Mouse (Mus musculus) ZHBTc4 (cell line): Measurements from ENCODE around the gene Hnf1b.
A peak's percentile ranks its signal among the peaks of the same experiment; 100 is the strongest.

Source experiments
- DNase-seq: peaks from one replicate; pipeline ENCODE4 v3.0.0-alpha.2; 2011; ENCODE audit warnings: low read depth, low spot score

Hnf1b gene

DNA sequence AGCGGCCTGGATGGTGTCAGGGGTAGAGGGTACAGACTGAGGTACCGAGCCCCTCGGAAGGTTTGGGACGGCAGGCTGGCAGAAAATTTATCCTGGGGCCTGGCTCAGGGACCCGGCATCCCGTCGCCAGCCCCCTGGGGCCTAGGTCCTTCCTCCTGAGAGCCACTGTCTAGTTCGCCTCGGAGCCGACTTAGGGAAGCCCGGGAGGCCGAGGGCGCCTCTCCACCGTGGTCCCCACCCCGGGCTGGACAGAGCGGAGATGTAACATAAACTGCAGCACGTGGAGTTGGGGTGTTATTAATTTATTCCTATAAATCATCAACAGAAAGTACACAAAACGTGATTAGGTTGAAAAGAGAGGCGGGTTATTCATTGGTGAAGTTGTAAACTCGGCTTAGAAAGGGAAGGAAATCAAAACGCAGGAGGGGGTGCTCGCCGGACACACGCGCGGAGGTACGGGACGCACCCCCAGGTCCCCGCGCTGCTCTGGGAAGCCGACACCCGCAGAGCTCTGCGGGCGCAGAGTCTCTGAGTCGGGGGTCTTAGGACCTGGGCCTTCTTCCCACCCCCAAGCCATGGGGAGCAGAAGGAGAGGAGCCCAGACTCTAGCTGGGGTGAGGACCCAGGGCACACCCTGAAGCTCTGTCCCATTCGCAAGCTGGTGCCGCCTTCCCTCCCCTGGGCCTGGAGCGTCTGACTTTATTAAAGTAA is 2.8 kb downstream of the Hnf1b start:
- DNase-seq = peak; percentile 43

DNA sequence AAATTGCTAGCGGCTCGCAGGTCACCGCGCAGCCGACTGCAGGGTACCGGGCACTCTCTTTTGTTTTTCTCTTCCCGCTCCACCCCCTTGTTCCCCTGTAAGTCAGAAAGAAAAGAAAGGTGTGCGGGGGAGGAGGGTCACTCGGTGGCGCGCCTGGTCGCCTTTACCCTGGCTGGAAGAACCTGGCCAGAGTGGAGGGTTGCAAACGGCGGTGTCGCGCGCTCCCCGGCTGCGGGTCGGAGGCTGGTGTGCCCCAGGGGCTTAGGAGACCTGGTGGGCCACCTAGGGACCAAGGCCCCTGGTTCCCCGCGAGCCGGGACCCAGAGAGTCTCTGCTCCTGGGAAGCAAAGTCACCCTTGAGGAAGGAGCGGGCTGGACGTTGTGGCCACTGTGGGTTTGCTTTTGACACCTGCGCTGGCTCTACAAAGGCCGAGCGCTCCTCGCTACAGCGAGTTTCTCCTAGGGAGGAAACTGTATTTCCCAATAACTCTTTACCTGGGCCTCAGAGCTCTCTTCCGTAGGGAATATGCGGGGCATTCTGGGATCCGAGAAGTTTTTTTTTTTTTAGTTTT is 3.4 kb downstream of the Hnf1b start:
- DNase-seq = no peak

DNA sequence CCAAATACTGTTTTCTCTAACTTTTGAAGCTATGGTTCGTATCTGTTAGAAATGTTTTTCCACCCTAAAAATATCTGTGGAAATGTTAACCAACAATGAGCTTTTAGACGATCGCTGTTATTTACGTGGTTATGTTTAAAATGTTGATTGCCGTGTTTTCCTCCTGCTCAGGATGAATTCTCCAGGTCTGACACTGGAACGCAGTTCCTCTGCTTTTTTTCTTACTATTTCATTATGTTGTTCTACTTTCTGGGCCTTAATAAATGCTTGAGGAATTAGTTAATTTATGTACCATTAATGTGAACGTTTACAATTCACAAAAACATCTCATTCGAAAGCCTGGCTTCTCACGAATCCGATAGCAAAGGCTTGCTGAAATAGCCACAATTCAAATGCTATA is 4.2 kb downstream of the Hnf1b start:
- no peak for DNase-seq

DNA sequence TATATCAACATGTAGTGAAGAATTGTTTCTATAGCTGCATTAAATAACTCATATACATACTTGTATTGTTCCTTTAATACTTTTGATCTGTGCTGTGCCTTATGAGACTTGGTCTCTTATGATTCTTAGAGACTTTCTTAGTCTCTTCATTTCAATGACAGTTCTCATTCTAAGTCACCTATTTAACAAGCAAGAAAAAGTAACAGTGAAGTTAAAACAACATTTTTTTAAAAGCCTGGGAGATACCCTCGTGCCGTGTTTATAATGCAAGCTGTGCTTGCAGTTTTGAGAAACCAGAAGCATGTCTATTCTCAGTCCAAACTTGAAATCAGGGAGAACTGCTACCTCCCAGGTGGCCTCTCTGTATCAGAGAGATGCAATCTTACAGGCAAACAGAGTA is 4.8 kb downstream of the Hnf1b start:
- no peak for DNase-seq

DNA sequence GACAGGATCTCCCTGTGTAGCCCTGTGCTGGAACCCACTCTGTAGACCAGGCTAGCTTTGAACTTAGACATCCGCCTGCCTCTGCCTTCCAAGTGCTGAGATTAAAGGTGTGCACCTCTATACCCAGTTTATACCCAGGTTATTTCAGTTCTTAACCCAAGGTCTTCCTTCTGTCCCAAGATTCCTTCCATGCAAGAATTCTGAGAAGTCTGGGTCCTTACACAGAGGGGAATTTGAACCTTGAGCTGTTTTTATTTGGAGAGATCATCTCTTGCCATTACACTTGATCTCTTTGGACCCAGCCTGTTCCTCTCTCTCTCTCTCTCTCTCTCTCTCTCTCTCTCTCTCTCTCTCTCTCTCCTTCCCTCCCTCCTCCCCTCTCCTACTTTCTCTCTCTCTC is 7.4 kb downstream of the Hnf1b start:
- DNase-seq = no peak

DNA sequence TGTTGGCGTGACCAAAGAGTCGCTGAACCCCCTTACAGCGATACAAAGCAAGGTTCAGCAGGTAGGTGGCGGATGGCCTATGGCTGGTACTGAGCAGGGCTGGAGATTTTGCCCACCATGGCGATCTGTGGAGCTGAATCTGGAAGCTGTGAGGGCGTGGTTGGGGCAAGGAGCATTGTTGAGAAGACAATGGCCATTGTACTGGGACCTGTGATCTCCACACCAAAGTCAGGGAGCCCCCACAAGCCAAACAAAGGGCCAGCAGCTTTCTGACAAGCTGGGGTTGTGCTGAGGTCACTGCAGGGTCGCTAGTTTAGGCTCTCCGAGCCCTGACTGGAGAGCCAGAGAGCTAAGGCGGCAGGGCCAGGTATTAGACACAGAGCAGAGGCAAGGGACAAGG is 15.4 kb downstream of the Hnf1b start:
- peak; percentile 65 for DNase-seq

DNA sequence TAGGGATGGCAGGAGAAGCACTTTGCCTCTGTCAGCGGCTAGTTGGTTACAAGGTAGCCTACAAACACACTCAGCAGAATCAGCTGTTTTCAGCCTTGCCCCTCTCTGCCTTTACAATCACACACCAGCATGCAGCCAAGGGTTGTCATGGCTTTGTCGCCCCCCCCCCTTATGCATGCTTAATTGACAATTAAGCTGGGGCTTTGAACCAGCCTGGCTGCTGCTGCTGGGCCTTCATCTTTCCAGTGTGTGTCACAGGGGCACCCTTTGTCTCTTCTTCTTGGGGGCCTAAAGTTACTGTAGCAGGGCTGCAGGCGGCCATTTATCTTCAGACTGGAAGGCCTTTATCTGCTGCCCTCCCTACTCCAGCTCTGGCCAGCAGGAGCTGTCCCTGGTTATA is 17.7 kb downstream of the Hnf1b start:
- DNase-seq = no peak

DNA sequence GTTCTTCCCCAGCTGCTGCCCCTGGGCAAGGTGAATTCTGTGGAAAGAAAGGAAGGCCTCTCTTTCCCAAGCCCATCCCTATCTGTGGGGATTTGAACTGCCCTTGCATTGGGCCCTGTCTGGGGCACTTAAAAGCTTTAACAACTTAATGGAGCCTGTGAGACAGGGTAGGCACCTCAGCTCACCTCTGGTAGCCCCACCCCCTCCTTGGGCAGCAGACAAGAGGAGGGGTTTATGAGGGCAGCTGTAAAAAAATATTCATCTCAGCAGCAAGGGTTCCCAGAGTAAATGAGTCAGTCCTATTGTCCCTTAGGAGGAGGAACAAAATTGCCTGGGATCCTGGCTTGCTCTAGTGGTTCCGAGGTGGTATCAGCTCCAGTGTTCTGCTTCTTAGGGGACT is 19.3 kb downstream of the Hnf1b start:
- no peak for DNase-seq

DNA sequence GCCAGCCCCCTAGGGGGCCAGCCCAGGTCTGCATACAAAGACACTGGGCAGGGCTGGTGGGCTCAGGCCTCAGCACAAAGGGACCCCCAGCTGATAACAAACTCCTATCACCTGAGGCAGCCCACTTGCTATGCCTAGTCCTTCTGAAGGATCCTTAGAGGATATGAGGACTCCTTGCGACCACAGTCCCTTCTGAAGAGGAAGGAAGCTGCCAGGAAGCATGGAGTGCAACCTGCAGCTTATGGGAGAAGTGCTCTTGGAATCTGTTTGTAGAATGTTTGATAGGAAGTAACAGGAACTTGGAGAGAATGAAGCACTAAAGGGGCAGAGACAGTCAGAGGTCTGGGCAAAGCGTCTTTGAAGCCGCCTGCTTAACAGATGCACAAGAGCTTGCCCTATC is 19.8 kb downstream of the Hnf1b start:
- no peak for DNase-seq

DNA sequence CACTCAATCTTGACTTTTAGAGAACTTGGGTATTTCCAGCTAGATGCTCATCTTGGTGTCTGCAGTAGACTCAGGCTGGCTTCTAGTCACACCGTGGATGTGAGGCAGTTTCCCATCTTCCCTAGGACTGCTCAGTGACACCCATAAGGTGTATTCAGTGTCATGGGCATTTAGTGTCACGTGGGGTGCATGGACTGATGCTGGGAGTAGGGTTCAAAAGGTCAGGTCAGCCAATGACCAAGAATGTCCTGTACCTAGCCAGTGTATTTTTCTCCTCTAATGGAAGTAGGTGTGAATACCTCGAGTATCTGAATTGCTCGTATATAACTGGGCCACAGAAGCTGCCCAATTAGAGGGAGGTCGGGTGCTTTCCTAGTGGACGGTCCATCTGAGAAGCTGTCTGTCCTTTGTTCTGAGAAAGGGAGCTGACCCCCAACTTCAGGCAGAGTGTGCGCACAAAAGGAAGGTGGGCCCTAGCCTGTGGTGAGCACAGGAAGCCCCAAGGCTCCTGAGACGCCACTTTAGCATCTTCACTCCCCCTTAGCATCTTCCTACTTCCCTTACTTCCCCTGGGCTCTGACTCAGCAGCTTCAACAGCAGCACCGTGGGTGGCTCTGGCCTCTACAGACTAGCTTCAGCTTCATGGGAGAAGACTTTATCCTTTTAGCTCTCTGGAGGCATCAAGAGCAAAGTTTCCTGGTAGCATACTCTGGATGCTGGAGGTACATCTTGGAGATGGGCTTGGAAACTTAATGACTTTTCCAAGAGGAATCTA is 22.1 kb downstream of the Hnf1b start:
- no peak for DNase-seq

DNA sequence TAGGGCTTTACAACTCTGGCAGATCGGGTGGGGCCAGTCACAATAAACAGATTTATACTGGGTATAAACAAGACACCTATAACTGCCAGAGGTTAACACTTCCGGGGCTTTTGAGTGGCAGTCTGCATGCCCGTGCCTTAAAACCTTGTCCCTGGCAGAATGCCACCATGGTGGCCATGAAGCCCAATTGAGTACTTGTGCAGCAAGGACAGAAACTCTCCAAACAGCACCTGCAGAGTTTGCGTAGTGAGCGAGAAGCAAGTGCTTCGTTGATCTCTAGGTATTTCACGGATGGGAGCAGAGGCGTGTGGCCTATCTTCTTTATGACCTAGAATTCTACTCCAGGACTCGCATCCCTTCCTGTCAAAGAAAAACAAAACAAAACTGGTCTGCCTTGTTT is 23.6 kb downstream of the Hnf1b start:
- DNase-seq = no peak

DNA sequence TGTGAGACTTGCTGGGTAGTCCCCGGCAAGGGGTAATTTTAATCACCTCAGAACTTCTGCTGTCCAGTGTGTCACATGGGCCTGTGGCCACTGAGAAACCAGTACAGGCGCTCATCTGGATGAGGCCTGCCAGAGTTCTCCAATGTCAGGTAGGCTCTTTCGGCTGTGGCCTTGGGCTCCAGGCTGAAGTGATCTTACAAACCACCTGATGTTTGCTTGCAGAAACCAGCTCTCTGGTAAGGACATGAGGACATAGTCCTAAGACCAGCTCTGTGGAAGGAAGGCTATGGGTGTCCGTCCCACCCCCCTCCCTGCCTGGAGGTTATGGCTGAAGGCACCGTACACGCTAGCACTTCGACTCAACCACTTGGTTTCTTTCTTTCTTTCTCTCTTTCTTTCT is 26.8 kb downstream of the Hnf1b start:
- no peak for DNase-seq

DNA sequence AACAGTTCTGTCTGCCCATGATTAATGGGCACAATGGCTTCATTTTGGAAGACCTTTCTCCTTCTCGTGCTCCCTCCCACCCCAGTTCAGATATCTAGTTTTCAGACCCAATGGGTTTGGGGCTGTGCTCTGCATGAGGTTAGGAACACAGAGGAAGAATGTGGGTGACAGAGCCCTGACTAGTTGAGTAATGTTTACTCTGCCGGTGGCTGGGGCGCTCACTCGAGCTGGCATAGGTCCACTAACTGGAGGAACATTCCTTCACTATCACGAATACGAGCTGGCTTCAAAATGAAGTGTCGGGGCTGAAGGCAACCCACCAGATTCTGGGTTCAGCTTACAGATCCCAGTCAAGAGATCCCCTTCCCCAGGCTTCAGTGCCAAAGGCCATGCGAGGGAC is 27.9 kb downstream of the Hnf1b start:
- no peak for DNase-seq

DNA sequence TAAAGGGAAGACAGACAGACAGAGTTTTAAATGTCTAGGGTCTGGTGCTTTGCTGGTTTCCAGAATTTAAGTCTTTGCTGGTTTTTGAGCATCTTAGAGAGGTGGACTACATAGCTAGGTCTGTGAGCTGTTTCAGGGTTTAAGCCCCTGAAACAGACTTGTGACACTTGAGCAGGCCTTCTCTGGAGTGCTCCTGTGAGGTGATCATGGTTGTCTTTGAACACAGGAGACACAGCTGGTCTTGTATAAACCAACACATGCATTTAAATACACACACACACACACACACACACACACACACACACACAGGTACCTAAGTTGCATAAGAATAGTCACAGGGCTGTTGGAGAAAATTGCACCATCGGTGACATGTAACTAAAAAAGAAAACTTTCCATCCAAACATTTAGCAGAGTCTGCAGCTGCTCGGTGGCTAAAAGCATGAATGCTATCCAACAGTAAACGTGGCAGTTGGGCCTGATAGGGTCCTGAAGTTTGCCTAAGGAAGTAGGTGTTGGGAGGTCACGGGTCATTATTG is 28.6 kb downstream of the Hnf1b start:
- no peak for DNase-seq

DNA sequence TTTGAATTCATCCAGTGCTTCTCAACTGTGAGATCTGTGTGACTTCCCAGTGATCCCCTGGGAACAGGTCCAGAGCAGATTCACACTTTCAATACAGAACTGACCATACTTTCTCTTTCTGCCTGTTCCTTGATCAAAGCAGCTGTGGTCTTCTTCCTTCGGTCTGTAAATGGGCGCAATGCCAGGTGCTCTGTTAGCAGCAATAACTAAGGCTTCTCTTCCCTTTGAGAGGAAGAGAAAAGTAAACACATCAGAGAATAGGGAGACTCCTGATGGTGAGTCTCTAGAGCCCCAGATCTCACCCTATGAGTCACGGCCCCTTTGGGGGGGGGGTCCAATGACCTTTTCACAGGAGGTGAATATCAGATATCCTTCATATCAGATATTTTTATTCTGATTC is 29.3 kb downstream of the Hnf1b start:
- DNase-seq = no peak

DNA sequence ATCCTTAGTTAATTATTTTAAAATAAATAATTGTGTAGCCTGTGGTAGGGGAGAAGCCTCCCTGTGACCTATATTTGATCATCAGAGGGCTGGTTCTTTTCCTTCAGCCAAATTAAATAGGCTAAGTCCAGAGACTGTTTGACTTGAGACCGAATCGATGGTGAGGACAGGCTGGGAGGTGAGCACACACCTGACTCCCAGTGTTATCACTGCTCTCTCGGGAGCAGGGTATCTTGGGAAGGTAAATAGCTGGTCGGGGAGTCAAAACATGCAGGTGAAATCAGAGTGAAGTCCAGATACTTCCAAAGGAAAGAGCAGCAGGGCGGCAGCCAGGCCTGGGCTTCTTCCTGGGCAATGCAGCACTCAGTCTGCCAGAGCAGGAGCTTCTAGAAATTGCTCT is 31.6 kb downstream of the Hnf1b start:
- DNase-seq = no peak

DNA sequence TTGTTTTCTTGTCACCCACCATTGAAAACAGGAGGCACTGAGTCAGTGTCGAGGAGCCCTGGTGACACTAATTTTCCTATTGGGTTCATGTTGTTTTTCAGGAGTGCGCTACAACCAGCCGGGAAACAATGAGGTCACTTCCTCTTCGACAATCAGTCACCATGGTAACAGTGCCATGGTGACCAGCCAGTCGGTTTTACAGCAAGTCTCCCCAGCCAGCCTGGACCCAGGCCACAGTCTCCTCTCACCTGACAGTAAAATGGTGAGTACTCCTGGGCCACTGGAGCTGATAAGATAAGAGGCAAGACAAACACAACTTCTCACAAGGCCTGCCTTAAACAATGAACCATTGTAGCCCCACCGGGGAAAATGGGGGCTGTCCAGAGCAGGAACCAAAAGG is 32.7 kb downstream of the Hnf1b start:
- DNase-seq = peak; percentile 56

DNA sequence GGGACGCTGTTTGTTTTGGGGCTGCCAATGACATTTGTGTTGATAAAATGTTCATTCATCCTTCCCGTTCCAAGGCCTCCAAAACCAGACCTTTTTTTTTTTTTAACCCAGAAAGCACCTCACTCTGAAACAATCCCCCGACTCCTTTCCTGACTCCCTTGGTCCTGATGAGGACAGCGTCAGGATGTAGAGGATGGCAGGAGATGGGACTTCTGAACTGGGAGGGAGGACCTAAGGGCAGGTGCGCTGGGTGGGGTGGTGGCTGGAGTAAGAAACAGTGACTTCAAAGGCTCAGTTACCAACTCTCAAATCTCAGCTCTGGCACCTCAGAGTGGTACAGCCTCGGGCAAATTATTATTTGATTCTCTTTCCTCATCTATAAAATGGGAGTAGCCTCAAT is 33.2 kb downstream of the Hnf1b start:
- no peak for DNase-seq

DNA sequence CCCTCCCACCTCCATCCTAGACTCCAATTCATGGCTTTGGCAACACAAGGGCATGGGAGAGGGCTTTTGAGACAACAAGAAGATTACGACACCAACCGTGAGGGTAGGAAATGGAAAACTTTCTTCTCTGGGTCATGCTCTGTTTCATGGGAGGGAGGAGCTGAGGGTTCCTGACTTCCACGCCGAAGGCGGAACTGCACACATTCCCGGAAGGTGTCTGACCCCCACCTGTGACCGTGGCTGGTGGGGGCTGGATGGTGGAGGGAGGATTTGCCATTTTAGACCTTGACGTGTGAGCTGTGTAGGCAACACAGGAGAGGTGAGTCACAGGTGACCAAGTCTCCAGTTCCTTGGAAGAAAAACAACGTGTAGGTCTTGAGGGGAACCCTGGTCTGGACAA is 33.9 kb downstream of the Hnf1b start:
- no peak for DNase-seq

DNA sequence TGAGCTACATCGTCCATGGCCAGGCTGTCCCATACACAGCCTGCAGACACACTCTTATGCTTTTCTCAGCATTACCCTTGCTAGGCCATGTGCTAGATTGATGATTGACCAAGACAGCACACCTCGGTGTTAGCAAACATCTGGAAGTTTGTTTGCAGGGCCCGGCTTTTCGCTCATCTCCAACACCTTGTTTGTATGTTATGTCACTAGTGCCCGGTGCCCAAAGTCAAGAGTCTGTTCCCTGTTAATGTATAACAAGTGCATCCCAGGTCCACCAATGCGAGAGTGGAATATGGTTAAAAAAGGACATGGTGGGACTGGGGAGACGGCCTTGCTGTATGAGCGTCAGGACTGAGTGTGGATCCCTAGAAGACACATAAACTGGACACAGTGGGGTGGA is 35.3 kb downstream of the Hnf1b start:
- no peak for DNase-seq

DNA sequence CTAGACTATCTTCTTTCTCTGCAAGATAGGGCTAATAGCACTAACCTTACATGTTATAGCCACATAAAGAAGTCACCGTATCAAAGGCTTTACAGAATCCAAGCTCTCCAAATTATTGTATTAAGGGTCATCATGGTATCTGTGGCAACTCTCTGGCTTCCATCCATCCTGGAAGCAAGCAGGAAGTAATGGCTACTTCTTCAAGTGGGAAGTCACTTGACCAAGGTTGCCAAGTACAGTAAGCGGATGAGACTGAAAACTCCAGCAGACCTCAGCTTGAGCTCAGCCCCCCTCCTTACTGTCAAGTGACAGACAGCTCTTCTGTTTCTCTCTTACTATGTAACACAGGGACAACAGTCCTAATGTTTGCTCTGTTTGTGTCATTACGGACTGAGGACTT is 36.9 kb downstream of the Hnf1b start:
- no peak for DNase-seq

DNA sequence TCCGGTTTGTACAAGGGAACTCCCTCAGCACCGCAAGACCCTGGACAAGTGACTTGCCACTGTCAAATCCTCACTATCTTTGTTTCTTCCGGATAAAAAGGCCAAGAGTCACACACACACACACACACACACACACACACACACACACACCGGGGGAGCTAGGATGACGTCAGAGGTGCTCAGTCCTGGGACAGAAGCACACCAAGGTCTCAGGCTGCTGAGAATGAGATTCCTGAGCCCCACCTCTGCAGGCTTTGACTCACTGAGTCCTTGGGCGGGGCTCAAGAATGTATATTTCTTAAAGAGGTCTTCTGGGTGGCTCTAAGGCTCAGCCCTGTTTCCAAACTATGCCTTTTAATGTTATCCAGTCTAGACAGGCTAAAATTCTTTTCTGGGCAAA is 41.5 kb downstream of the Hnf1b start:
- DNase-seq = peak; percentile 95

DNA sequence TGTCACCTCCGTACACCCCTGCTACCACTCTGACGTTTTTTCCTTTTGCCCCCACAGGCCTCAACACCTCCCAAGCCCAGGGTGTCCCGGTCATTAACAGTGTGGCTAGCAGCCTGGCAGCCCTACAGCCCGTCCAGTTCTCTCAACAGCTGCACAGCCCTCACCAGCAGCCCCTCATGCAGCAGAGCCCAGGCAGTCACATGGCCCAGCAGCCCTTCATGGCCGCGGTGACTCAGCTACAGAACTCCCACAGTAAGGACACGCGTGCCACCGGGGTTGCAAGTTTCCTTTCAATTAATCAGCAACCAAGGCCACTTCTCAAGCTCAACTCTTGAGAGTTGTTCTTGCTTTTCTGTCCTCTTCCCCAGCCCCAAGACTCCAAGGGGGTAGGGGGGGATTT is 43.5 kb downstream of the Hnf1b start:
- DNase-seq = no peak
